ENCODE assay signal across 8 mouse cellular contexts in genomic region chr17:35776811-35777609, GRCm38 (mm10). TPM values are rescaled to one million over a fixed set of nuclear protein-coding genes. Genes with fewer than 3 reads are reported as not detected.
A peak's percentile ranks its signal among the peaks of the same experiment; 100 is the strongest.
DNase-seq lines count a peak whose midpoint lies in the region; ATAC-seq and TF ChIP-seq lines count a peak whose summit lies in the region.
"Had no signal": no experiment of that assay in that cellular context is flagged by ENCODE, and none has a peak within 500 bp of the region (broad histone marks: within the 10 kb centered on the region; RNA-seq: fewer than 3 reads in every experiment).

No protein-coding gene starts in this region.

- peak; percentile 81 for DNase-seq in adrenal gland, postnatal 14 days
- DNase-seq in gastrocnemius, postnatal 25 days, result peak; percentile 78
- DNase-seq in intestine, embryonic 14.5 days (ENCODE audit: low spot score), result peak; percentile 72
- peak; percentile 68 to 77 for DNase-seq in left cerebral cortex, adult 2 months (ENCODE audit: extremely low spot score in 1 of 2, low spot score in 2 of 2)
- DNase-seq in telencephalon, adult 2 months (ENCODE audit: low read depth, low spot score), result peak; percentile 85

- H3K27ac ChIP-seq in intestine, embryonic 14.5 days (ENCODE audit: low read depth), result peak overlapping the region; percentile 74
- peak overlapping the region; percentile 70 for H3K27ac ChIP-seq in left cerebral cortex, adult 2 months
- H3K27ac ChIP-seq: limb, embryonic 12.5 days had no signal

- WGBS in intestine, embryonic 14.5 days, result 30% methylated on average over 13 of the region's 13 CpGs

- ATAC-seq in common myeloid progenitor, adult 5-6 weeks (replicated peaks; ENCODE audit: low read depth, poor library complexity, severe bottlenecking), result peak; percentile 73
- peak; percentile 77; the same call in 1 of the 2 replicates for ATAC-seq in intestine, embryonic 14.5 days (replicated peaks; ENCODE audit: low FRiP score, low TSS enrichment, low read depth)
- peak; percentile 71 for ATAC-seq in megakaryocyte progenitor cell, adult 5-6 weeks (replicated peaks; ENCODE audit: poor library complexity)

- no peaks in the 10 kb centered on the region for H3K27me3 ChIP-seq in intestine, embryonic 14.5 days (replicated peaks; ENCODE audit: control insufficient read depth, insufficient read depth, low read length)
- H3K27me3 ChIP-seq: limb, embryonic 12.5 days had no signal

- no peak overlapping the region for H3K9ac ChIP-seq in intestine, embryonic 14.5 days (ENCODE audit: low read length)
- H3K9ac ChIP-seq: limb, embryonic 12.5 days had no signal

- H3K4me1 ChIP-seq in intestine, embryonic 14.5 days (replicated peaks; ENCODE audit: control insufficient read depth, insufficient read depth, low read length), result peaks cover 14% of the 10 kb centered on the region; the same call in 1 of the 2 replicates

- H3K4me2 ChIP-seq in intestine, embryonic 14.5 days (ENCODE audit: low read length), result peak overlapping the region; percentile 23
- H3K4me2 ChIP-seq: limb, embryonic 12.5 days had no signal

- intact Hi-C loops in left cerebral cortex, adult 2 months (cut with DNase I), result loop anchor here (2.0 kb wide), 1 partner anchor 44 kb away; the partner anchor contains the start of gene Ier3

- TF ChIP-seq CTCF in left cerebral cortex, adult 2 months (IDR thresholded peaks at IDR 0.05), result no peak

- H3K9me3 ChIP-seq in intestine, embryonic 14.5 days (ENCODE audit: control insufficient read depth, low read length), result no peaks in the 10 kb centered on the region
- H3K9me3 ChIP-seq: limb, embryonic 12.5 days had no signal

- H3K36me3 ChIP-seq in intestine, embryonic 14.5 days (ENCODE audit: control insufficient read depth, insufficient read depth, low read length), result no peaks in the 10 kb centered on the region
- H3K36me3 ChIP-seq: limb, embryonic 12.5 days had no signal

- H3K4me3 ChIP-seq in intestine, embryonic 14.5 days (ENCODE audit: low read depth, low read length), result no peak overlapping the region
- H3K4me3 ChIP-seq in left cerebral cortex, adult 2 months, result no peak overlapping the region
- H3K4me3 ChIP-seq: limb, embryonic 12.5 days had no signal

RNA-seq across cellular contexts. Expression of gene Ier3, which starts 44.5 kb away (rescaled TPM):
- 12.7 and 26.3 TPM in 2 replicates for total RNA-seq in adrenal gland, postnatal 14 days (2021)
- 66.9 and 67.4 TPM in 2 replicates for total RNA-seq in common myeloid progenitor, adult 5-6 weeks (2017)
- total RNA-seq in gastrocnemius, postnatal 25 days (2021), result 1 to 10 TPM; 4.0 to 4.5 TPM
- 4.4 and 5.1 TPM in 2 replicates for polyA plus RNA-seq in intestine, embryonic 14.5 days (2014; fragmentation: Nextera tagmentation; extraction: Ambion mirVana)
- total RNA-seq in left cerebral cortex, adult 2 months (2021), result 10 to 100 TPM; 14.7 to 17.5 TPM
- total RNA-seq in megakaryocyte progenitor cell, adult 5-6 weeks (2015), result 28.1 and 41.7 TPM in 2 replicates
- total RNA-seq in megakaryocyte progenitor cell, adult 5-6 weeks (2017), result 24.6 and 33.1 TPM in 2 replicates

RNA-seq across cellular contexts. Expression of gene Flot1, which starts 46.0 kb away (rescaled TPM):
- 52.4 and 59.5 TPM in 2 replicates for total RNA-seq in adrenal gland, postnatal 14 days (2021)
- 62.8 and 68.5 TPM in 2 replicates for total RNA-seq in common myeloid progenitor, adult 5-6 weeks (2017)
- 10 to 100 TPM; 41.0 to 46.3 TPM for total RNA-seq in gastrocnemius, postnatal 25 days (2021)
- 42.5 and 48.5 TPM in 2 replicates for polyA plus RNA-seq in intestine, embryonic 14.5 days (2014; fragmentation: Nextera tagmentation; extraction: Ambion mirVana)
- total RNA-seq in left cerebral cortex, adult 2 months (2021), result 100 to 1,000 TPM; 137 to 144 TPM
- 52.9 and 58.3 TPM in 2 replicates for total RNA-seq in megakaryocyte progenitor cell, adult 5-6 weeks (2015)
- total RNA-seq in megakaryocyte progenitor cell, adult 5-6 weeks (2017), result 65.1 and 74.4 TPM in 2 replicates
